Mouse (Mus musculus) duodenum, adult 2 months (tissue): ENCODE results near the gene Themis3. TPM values are rescaled to one million over a fixed set of nuclear protein-coding genes. Genes with fewer than 3 reads are reported as not detected.

Source experiments
- polyA plus RNA-seq: library from polyadenylated mRNA; depleted of rRNA; stranded (reverse); fragments of >200 nt; gene quantifications from 2 replicates; pipeline ENCODE4 v1.2.3, GENCODE M21; 2012; ENCODE audit warnings: low replicate concordance; rRNA removed

Gene Themis3
- polyA plus RNA-seq, result 10.6 and 17.9 TPM in 2 replicates

GRCm38 (mm10) chr17:66594435-66594834 is at the start of gene Themis3:
TSS of gene Themis3 (minus strand) at chr17:66594621.

GRCm38 (mm10) chr17:66519554-66520553 is 74.6 kb downstream of the Themis3 start, which contains the start of gene Rab12:
TSS of gene Rab12 (minus strand) at chr17:66519729.

Other genes starting within 250 kb of the Themis3 start
- gene Mtcl1, start 144.9 kb downstream of the Themis3 start, polyA plus RNA-seq, result 1.5 and 1.8 TPM in 2 replicates
- 9.9 and 17.9 TPM in 2 replicates for gene Rab12, start 74.9 kb downstream of the Themis3 start, polyA plus RNA-seq